Mouse (Mus musculus) CH12.LX (cell line): ENCODE data around the gene Mex3d. TPM values are rescaled to one million over a fixed set of nuclear protein-coding genes. Genes with fewer than 3 reads are reported as not detected.

Experiments
- DNase-seq: peaks from one replicate; pipeline ENCODE4 v3.0.0-alpha.2; 2013; ENCODE audit errors: extremely low read depth
- H3K27ac ChIP-seq: 2 replicates; pipeline ENCODE4 v1.5.1; 2012; ENCODE audit warnings: low read depth, mild to moderate bottlenecking, control low read depth, moderate library complexity; ENCODE audit not compliant: insufficient read depth
- H3K27me3 ChIP-seq: replicated peaks from 2 replicates; pipeline ENCODE3; 2012; ENCODE audit warnings: inconsistent platforms
- H3K36me3 ChIP-seq, 2 experiments: replicated peaks in 1 of 2; 2 replicates each; pipeline versions ENCODE3 to v1.6.1; 2012; ENCODE audit warnings: inconsistent platforms in 1 of 2, low read length in 1 of 2, mild to moderate bottlenecking in 1 of 2, mixed read lengths in 1 of 2, moderate library complexity in 1 of 2; ENCODE audit not compliant: control insufficient read depth in 1 of 2, insufficient read depth in 1 of 2
- H3K4me1 ChIP-seq, 2 experiments: 2 replicates each; pipeline ENCODE4 v1.6.1; 2012; ENCODE audit warnings: inconsistent platforms in 1 of 2, moderate library complexity in 1 of 2; ENCODE audit not compliant: insufficient read depth in 2 of 2, control insufficient read depth in 1 of 2
- H3K4me2 ChIP-seq: 2 replicates; pipeline ENCODE4 v1.6.1; 2012; ENCODE audit warnings: low read depth, mild to moderate bottlenecking, control low read depth; ENCODE audit not compliant: poor library complexity, insufficient read depth, severe bottlenecking
- H3K4me3 ChIP-seq, 3 experiments: fragments of 150-350 bp in 1 of 3; sonication (generic) in 1 of 3; replicated peaks in 1 of 3; 2 replicates each; pipeline versions ENCODE3 to v1.5.1; 2011 to 2012; ENCODE audit warnings: low read depth in 2 of 3, low read length in 2 of 3, mild to moderate bottlenecking in 2 of 3, moderate library complexity in 2 of 3, control low read depth in 1 of 3, improper control_type of control experiment in 1 of 3, inconsistent platforms in 1 of 3, mixed read lengths in 1 of 3; ENCODE audit not compliant: poor library complexity in 1 of 3
- H3K79me2 ChIP-seq: replicated peaks from 2 replicates; pipeline ENCODE4 v1.6.1; 2012; ENCODE audit warnings: mild to moderate bottlenecking, moderate library complexity; ENCODE audit not compliant: control insufficient read depth, poor library complexity, insufficient read depth, severe bottlenecking; ENCODE audit errors: extremely low read depth
- H3K9ac ChIP-seq: 2 replicates; pipeline ENCODE4 v1.6.1; 2012; ENCODE audit warnings: low read depth, mild to moderate bottlenecking, control low read depth, moderate library complexity; ENCODE audit not compliant: insufficient read depth
- H3K9me3 ChIP-seq: replicated peaks from 2 replicates; pipeline ENCODE3; 2012; ENCODE audit warnings: low read length, inconsistent platforms, mixed read lengths
- BHLHE40 ChIP-seq: IDR thresholded peaks from 2 replicates; pipeline ENCODE4 v1.6.1; 2011; ENCODE audit warnings: mild to moderate bottlenecking, low read depth, low read length, improper control_type of control experiment
- CHD1 ChIP-seq: IDR thresholded peaks from 2 replicates; pipeline ENCODE4 v1.6.1; 2012; ENCODE audit warnings: low read depth, low read length, improper control_type of control experiment, inconsistent platforms
- CHD2 ChIP-seq: IDR thresholded peaks from 2 replicates; pipeline ENCODE4 v1.6.1; 2011; ENCODE audit warnings: low read length, improper control_type of control experiment
- CTCF ChIP-seq, 2 experiments: IDR thresholded peaks in 1 of 2; conservative IDR thresholded peaks in 1 of 2; 2 replicates each; pipeline ENCODE4 v1.5.1; 2011 to 2012; ENCODE audit warnings: low read depth in 2 of 2, low read length in 2 of 2, improper control_type of control experiment in 1 of 2, inconsistent platforms in 1 of 2, mild to moderate bottlenecking in 1 of 2, moderate library complexity in 1 of 2
- E2F4 ChIP-seq: IDR thresholded peaks from 2 replicates; pipeline ENCODE4 v1.6.1; 2011; ENCODE audit warnings: low read depth, low read length, improper control_type of control experiment; ENCODE audit not compliant: insufficient replicate concordance
- ELF1 ChIP-seq: IDR thresholded peaks from 2 replicates; pipeline ENCODE4 v1.6.1; 2014; ENCODE audit warnings: low read depth, mild to moderate bottlenecking, inconsistent platforms, low read length, improper control_type of control experiment
- EP300 ChIP-seq: IDR thresholded peaks from 2 replicates; pipeline ENCODE4 v1.6.1; 2011; ENCODE audit warnings: low read length, improper control_type of control experiment
- ETS1 ChIP-seq: conservative IDR thresholded peaks from 2 replicates; pipeline ENCODE4 v1.6.1; 2012; ENCODE audit warnings: low read depth, mild to moderate bottlenecking, inconsistent platforms, low read length, improper control_type of control experiment, moderate library complexity
- GABPA ChIP-seq: IDR thresholded peaks from 2 replicates; pipeline ENCODE4 v1.6.1; 2012; ENCODE audit warnings: low read depth, low read length, improper control_type of control experiment, inconsistent platforms; ENCODE audit not compliant: insufficient replicate concordance
- HCFC1 ChIP-seq: IDR thresholded peaks from 2 replicates; pipeline ENCODE4 v1.6.1; 2012; ENCODE audit warnings: low read depth, mild to moderate bottlenecking, inconsistent platforms, low read length, improper control_type of control experiment
- IRF4 ChIP-seq: IDR thresholded peaks from 2 replicates; pipeline ENCODE4 v1.6.1; 2014; ENCODE audit warnings: low read depth, mild to moderate bottlenecking, inconsistent platforms, low read length, improper control_type of control experiment
- JUN ChIP-seq: IDR thresholded peaks from 2 replicates; pipeline ENCODE4 v1.6.1; 2011; ENCODE audit warnings: low read depth, mild to moderate bottlenecking, low read length, improper control_type of control experiment, moderate library complexity; ENCODE audit not compliant: insufficient read depth
- JUND ChIP-seq: conservative IDR thresholded peaks from 2 replicates; pipeline ENCODE4 v1.6.1; 2011; ENCODE audit warnings: low read depth, low read length, improper control_type of control experiment
- KAT2A ChIP-seq: IDR thresholded peaks from 2 replicates; pipeline ENCODE4 v1.6.1; 2012; ENCODE audit warnings: low read length, improper control_type of control experiment, inconsistent platforms; ENCODE audit not compliant: insufficient replicate concordance
- MAFK ChIP-seq: IDR thresholded peaks from 2 replicates; pipeline ENCODE4 v1.6.1; 2011; ENCODE audit warnings: low read length, improper control_type of control experiment; ENCODE audit not compliant: insufficient replicate concordance
- MAX ChIP-seq: IDR thresholded peaks from 2 replicates; pipeline ENCODE4 v1.6.1; 2011; ENCODE audit warnings: low read length, improper control_type of control experiment
- MAZ ChIP-seq: IDR thresholded peaks from 2 replicates; pipeline ENCODE4 v1.6.1; 2012; ENCODE audit warnings: low read depth, mild to moderate bottlenecking, inconsistent platforms, low read length, improper control_type of control experiment, moderate library complexity
- MEF2A ChIP-seq: IDR thresholded peaks from 2 replicates; pipeline ENCODE4 v1.6.1; 2014; ENCODE audit warnings: low read depth, mild to moderate bottlenecking, inconsistent platforms, low read length, improper control_type of control experiment, borderline replicate concordance
- MXI1 ChIP-seq: IDR thresholded peaks from 2 replicates; pipeline ENCODE4 v1.6.1; 2011; ENCODE audit warnings: mild to moderate bottlenecking, low read depth, low read length, improper control_type of control experiment
- MYC ChIP-seq: IDR thresholded peaks from 2 replicates; pipeline ENCODE4 v1.6.1; 2011; ENCODE audit warnings: low read depth, mild to moderate bottlenecking, improper control_type of control experiment, low read length
- NELFE ChIP-seq: IDR thresholded peaks from 2 replicates; pipeline ENCODE4 v1.6.1; 2011; ENCODE audit warnings: low read depth, low read length, improper control_type of control experiment
- NRF1 ChIP-seq: IDR thresholded peaks from 2 replicates; pipeline ENCODE4 v1.6.1; 2014; ENCODE audit warnings: low read depth, mild to moderate bottlenecking, inconsistent platforms, low read length, improper control_type of control experiment, moderate library complexity
- PAX5 ChIP-seq: IDR thresholded peaks from 2 replicates; pipeline ENCODE4 v1.6.1; 2012; ENCODE audit warnings: low read length, inconsistent platforms, mixed read lengths
- POLR2A ChIP-seq: IDR thresholded peaks from 2 replicates; pipeline ENCODE4 v1.6.1; 2011; ENCODE audit warnings: low read depth, mild to moderate bottlenecking, improper control_type of control experiment, low read length
- POLR2AphosphoS2 ChIP-seq: IDR thresholded peaks from 2 replicates; pipeline ENCODE4 v1.6.1; 2011; ENCODE audit warnings: low read depth, low read length, improper control_type of control experiment
- RAD21 ChIP-seq: IDR thresholded peaks from 2 replicates; pipeline ENCODE4 v1.6.1; 2011; ENCODE audit warnings: low read depth, mild to moderate bottlenecking, low read length, improper control_type of control experiment, moderate library complexity
- RCOR1 ChIP-seq: conservative IDR thresholded peaks from 2 replicates; pipeline ENCODE4 v1.6.1; 2012; ENCODE audit warnings: low read depth, mild to moderate bottlenecking, inconsistent platforms, low read length, improper control_type of control experiment
- SIN3A ChIP-seq: IDR thresholded peaks from 2 replicates; pipeline ENCODE4 v1.6.1; 2012; ENCODE audit warnings: low read length, improper control_type of control experiment, inconsistent platforms
- SMC3 ChIP-seq: IDR thresholded peaks from 2 replicates; pipeline ENCODE4 v1.6.1; 2011; ENCODE audit warnings: low read depth, low read length, improper control_type of control experiment
- TBP ChIP-seq: conservative IDR thresholded peaks from 2 replicates; pipeline ENCODE4 v1.6.1; 2011; ENCODE audit warnings: low read depth, low read length, improper control_type of control experiment
- TCF12 ChIP-seq: IDR thresholded peaks from 2 replicates; pipeline ENCODE4 v1.6.1; 2014; ENCODE audit warnings: low read depth, mild to moderate bottlenecking, inconsistent platforms, low read length, improper control_type of control experiment
- UBTF ChIP-seq: IDR thresholded peaks from 2 replicates; pipeline ENCODE4 v1.6.1; 2012; ENCODE audit warnings: low read depth, mild to moderate bottlenecking, inconsistent platforms, low read length, improper control_type of control experiment, moderate library complexity
- USF1 ChIP-seq: IDR thresholded peaks from 2 replicates; pipeline ENCODE4 v1.6.1; 2014; ENCODE audit warnings: low read depth, mild to moderate bottlenecking, inconsistent platforms, low read length, improper control_type of control experiment
- USF2 ChIP-seq: conservative IDR thresholded peaks from 2 replicates; pipeline ENCODE4 v1.6.1; 2011; ENCODE audit warnings: low read depth, low read length, improper control_type of control experiment
- ZC3H11A ChIP-seq: IDR thresholded peaks from 2 replicates; pipeline ENCODE4 v1.6.1; 2012; ENCODE audit warnings: low read depth, mild to moderate bottlenecking, inconsistent platforms, low read length, improper control_type of control experiment
- ZKSCAN1 ChIP-seq: IDR thresholded peaks from 2 replicates; pipeline ENCODE4 v1.6.1; 2012; ENCODE audit warnings: low read depth, inconsistent platforms, low read length, improper control_type of control experiment, borderline replicate concordance
- ZMIZ1 ChIP-seq: IDR thresholded peaks from 2 replicates; pipeline ENCODE4 v1.6.1; 2012; ENCODE audit warnings: low read depth, mild to moderate bottlenecking, inconsistent platforms, low read length, improper control_type of control experiment
- ZNF384 ChIP-seq: IDR thresholded peaks from 2 replicates; pipeline ENCODE4 v1.6.1; 2012; ENCODE audit warnings: low read depth, low read length, improper control_type of control experiment, inconsistent platforms
- dilution Hi-C: fragments of 300-500 bp; cut with MboI; formaldehyde crosslinking; loops from 2 replicates; pipeline ENCODE4 v1.14.3; 2020; ENCODE audit warnings: low sequenced_read_pairs; ENCODE audit not compliant: extremely low pct_unique_long_range_greater_than_20kb, extremely low pct_ligation_motif_present
- in situ Hi-C: fragments of 300-500 bp; cut with MboI; formaldehyde crosslinking; loops from 3 replicates; pipeline ENCODE4 v1.14.3; 2019; ENCODE audit warnings: low sequenced_read_pairs, low pct_ligation_motif_present, low pct_unique_long_range_greater_than_20kb, mixed read lengths
- polyA plus RNA-seq: library from polyadenylated mRNA; unstranded; fragments of >175 nt; gene quantifications from 2 replicates; pipeline ENCODE4 v1.2.1, GENCODE M21; 2012; ENCODE audit warnings: low read depth; ENCODE audit not compliant: insufficient read length
- total RNA-seq, 2 experiments: library from RNA; depleted of rRNA; stranded (reverse); fragments of 300-350 nt in 1 of 2; fragments of >200 nt in 1 of 2; gene quantifications; 2 replicates each; pipeline ENCODE4 v1.2.3; 2012 to 2014

Gene Mex3d
- total and polyA plus RNA-seq, 3 experiments: 5.9 to 8.5 (median 6.6) TPM

GRCm38 (mm10) chr10:80399973-80400703 is 12.7 kb upstream of the Mex3d start:
- H3K27ac ChIP-seq: peak overlapping the region; percentile 89
- peaks cover 9% of the 10 kb centered on the region for H3K9me3 ChIP-seq
- in situ Hi-C loops (no loop called here), dilution Hi-C loops (no loop called here)
- H3K36me3 ChIP-seq: peaks cover 42 to 56% of the 10 kb centered on the region in 2 experiments
- DNase-seq: no peak
- peak; percentile 86 for TF ChIP-seq MAX
- TF ChIP-seq JUND: no peak
- TF ChIP-seq ZKSCAN1: no peak
- no peak for TF ChIP-seq TCF12
- no peak for TF ChIP-seq CTCF (conservative IDR thresholded peaks at IDR 0.05 in 1 of 2, IDR thresholded peaks at IDR 0.05 in 1 of 2; ENCODE audit: low read depth in 2 of 2, low read length in 2 of 2)
- TF ChIP-seq UBTF: no peak
- no peak for TF ChIP-seq GABPA
- TF ChIP-seq PAX5: no peak
- TF ChIP-seq HCFC1: no peak
- no peak for TF ChIP-seq USF1
- no peak for TF ChIP-seq JUN
- TF ChIP-seq KAT2A: no peak
- TF ChIP-seq ETS1: no peak
- no peak; the same call in 1 of the 2 replicates for TF ChIP-seq POLR2AphosphoS2
- no peak for TF ChIP-seq IRF4
- TF ChIP-seq ZMIZ1: no peak
- TF ChIP-seq ZC3H11A: no peak
- TF ChIP-seq NRF1: no peak
- no peak for TF ChIP-seq MAZ
- TF ChIP-seq CHD1: no peak
- no peak for TF ChIP-seq TBP
- TF ChIP-seq E2F4: no peak
- TF ChIP-seq RAD21: no peak
- no peak for TF ChIP-seq MAFK
- peak; percentile 77 for TF ChIP-seq BHLHE40
- TF ChIP-seq SIN3A: no peak; the same call in 1 of the 2 replicates
- no peak for TF ChIP-seq CHD2
- peak; percentile 84 for TF ChIP-seq MXI1
- TF ChIP-seq ZNF384: no peak
- TF ChIP-seq USF2: no peak
- 0 out of 2 replicates have a peak, but pooled peaks have one; percentile 3 for TF ChIP-seq POLR2A
- TF ChIP-seq EP300: no peak
- no peak for TF ChIP-seq SMC3
- TF ChIP-seq RCOR1: no peak
- no peak for TF ChIP-seq MEF2A
- no peak for TF ChIP-seq ELF1
- TF ChIP-seq NELFE: no peak; the same call in 1 of the 2 replicates
- peak; percentile 88 for TF ChIP-seq MYC
- H3K27me3 ChIP-seq: no peaks in the 10 kb centered on the region
- H3K9ac ChIP-seq: peak overlapping the region; percentile 78
- H3K79me2 ChIP-seq: peaks cover 29% of the 10 kb centered on the region
- H3K4me2 ChIP-seq: peak overlapping the region; percentile 76
- peak overlapping the region; percentile 60 to 63 (median 61) for H3K4me3 ChIP-seq
- peaks cover 23 to 54% of the 10 kb centered on the region in 2 experiments for H3K4me1 ChIP-seq
